Mouse (Mus musculus) spleen, postnatal 36 days (tissue): Measurements from ENCODE around the gene Enox2.
"Not testable (repeated sequence)": the region's sequence is repeated elsewhere in the genome, so short reads cannot be mapped to it uniquely, and the experiment has no call there.

Experiments used
- DNase-seq, 2 experiments: peaks; one replicate each; pipeline ENCODE4 v3.0.0; 2022; ENCODE audit warnings: low spot score in 2 of 2, mixed read lengths in 1 of 2

The Enox2 gene

DNA sequence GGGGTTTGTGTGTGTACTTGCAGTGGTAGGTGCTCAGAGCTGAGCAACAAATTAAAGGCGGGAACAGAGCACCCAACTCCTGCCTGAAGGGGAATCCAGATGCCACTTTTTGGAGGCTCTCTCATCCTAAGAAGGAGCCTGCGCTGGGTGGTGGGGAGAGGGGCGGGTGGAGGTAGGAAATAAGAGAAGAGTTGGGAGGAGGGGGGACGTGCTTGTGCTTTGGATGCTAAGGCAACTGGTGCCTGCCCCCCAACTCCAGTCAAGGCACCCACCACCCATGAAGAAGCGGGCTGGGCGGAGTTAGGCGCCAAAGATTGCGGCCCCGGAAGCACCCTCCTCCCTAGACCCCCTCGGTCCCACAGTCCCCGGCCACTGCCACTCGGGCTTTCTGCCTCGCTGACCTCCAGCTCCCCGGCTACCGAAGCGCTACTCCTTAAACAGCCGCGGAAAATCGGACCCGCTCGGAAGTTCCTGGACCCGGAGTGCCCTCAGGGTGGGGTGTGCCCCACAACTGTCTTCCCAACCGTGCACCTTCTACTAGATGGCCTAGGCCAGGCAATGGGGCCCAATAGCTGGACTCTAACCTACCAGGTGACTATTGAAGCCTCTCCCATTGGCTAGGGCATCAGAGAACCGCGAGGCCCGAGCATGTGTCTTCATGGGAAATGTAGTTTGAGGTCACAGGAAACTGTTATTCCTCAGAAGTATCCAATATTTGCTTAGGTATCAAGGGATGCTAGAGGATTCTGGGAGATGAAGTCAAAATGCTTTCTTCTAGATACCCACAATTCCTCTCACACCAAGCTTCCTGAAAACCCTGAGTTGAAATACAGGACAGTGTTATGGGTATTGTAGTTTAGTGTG lies at the start of gene Enox2:
TSS of gene Enox2 (minus strand) at position 560 of the 864 bp plus-strand sequence.
- peak; percentile 77 to 80 for DNase-seq

GRCm38 (mm10) chrX:49309496-49309895 lies 21.4 kb upstream of the Enox2 start:
- no peak for DNase-seq

DNA sequence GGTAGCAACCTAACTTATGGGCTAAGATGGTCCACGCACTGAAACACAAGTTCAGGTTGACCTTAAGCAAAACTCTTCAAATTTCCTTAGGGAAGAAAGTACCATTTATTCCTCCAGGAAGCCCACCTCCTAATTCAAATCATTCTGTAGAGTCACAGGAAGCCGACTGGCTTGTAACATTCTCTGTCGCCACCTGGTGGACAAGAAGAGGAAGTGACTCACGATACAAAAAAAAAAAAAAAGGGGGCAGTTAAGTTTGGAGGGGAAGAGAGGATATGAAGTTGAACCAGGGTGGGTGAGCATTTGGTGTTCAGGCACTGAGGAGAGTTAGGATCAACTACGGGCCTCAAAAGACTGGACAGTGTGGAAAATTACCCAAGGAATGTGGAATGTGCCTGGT lies 18.6 kb upstream of the Enox2 start:
- peak in 1 of 2 experiments; percentile 10 for DNase-seq

DNA sequence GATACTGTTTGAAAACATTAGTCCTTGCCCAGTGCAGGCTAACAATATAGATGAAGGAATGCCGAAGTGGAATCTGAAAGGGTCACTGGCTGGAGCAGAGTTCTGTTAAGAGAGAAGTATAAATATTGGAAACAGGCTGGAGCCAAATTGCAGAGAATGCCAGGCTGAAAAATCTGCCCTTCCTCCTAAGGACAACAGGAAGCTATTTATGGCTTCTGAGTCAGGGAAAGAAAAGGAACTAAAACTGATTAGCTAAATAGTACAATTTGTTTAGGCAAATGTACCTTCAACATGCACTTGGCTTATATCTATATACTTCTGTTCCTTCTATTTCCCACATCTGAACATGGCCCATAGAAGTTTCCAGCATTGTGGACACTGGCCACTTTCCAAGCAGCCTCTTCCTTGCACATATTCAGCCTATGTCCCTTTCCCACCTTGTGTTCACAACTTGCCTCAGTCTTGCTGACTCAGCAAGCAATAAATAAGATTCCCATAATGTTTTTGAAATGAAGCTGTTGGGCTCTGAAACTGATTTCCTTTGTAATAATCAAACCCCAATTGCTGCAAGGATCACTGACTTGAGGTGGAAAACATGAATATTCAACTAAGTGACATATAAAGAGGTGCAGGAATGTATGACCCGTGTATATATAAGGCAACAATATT lies 8.0 kb downstream of the Enox2 start:
- no peak for DNase-seq

DNA sequence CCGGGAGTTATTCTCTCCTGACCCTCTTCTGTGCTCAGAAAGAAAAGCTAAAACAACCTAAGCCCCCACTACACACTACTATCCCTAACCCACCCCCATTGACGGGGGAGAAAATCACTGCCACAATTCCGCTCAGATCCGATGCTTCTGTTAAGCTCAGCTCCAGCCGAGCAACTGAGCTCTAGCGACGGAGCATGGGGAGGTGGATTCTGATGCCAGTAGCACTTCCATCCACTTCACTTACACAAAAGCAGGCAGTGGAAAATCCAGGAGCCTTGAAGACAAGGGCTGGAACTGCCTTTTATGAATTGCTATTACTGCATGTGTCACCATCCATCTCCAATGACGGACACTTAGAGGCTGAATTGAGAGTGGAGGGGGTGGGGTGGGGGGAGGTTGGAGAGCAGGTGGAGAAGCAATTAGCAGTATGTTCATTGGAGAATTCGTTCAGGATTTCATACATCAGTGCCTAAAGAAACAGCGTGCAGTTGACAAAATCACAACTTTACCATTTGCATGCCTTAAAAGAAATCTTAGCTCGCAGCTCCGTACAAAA lies 14.5 kb downstream of the Enox2 start:
- no peak for DNase-seq

GRCm38 (mm10) chrX:49250816-49251215 lies 37.2 kb downstream of the Enox2 start:
- no peak for DNase-seq

- no peak for DNase-seq
Measured at GRCm38 (mm10) chrX:49225792-49226426, 62.1 kb downstream of the Enox2 start.

DNA sequence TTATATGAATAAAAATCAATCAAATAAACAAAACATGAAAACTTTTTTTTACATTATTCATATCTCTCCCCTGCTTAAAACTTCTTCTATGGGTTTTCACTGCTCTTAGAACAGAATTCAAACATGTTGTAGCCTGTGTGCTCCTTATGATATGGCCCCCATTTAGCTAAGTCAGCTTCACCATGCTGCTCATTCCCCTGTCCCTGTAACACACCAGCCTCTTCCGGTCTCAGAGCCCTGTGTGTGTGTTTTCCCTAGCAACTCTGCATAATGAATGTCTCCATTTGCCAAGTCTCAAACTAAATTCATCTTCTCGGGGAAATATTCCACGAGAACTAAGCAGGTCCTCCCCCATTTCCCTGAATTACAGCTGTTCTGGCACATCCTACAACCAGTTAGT lies 71.6 kb downstream of the Enox2 start:
- DNase-seq = no peak

DNA sequence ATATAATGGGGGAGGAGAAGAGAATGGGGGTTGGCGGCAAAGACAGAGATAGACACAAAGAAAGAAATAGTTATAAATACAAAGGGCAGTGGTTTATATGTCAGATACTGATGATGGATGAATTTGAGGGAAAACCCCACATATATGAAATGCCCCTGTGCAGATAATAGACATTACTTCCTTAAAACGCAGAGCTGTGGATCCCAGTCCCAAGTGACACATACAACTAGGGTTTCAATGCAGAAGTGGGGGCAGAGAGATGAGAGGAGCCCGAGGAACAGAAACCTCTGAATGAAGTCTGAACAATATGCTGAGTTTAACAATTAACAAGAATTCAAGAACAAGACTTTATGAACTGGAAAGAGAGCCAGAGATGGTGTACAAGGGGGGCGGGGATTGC lies 91.7 kb downstream of the Enox2 start:
- peak; percentile 7 to 28 for DNase-seq

GRCm38 (mm10) chrX:49181136-49181535 lies 106.9 kb downstream of the Enox2 start:
- no peak for DNase-seq

DNA sequence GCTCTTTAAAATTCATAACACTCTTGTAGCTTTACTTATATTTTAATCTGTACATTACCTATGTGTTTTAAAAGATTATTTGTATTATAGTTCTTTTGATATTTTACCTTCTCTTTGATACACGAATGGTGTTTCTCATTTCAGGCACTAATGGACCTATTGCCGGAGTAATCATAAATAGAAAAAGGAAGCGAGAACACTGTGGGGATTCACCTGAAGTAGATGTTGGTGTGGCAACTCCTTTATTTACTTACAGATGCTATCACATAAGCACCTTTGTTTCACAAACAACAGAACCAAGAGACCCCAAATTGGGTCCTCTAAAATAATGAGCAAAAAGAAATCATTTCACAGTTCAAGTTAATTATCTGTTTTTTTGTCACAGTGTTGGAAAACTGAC lies 109.4 kb downstream of the Enox2 start:
- peak in 1 of 2 experiments; percentile 5 for DNase-seq

DNA sequence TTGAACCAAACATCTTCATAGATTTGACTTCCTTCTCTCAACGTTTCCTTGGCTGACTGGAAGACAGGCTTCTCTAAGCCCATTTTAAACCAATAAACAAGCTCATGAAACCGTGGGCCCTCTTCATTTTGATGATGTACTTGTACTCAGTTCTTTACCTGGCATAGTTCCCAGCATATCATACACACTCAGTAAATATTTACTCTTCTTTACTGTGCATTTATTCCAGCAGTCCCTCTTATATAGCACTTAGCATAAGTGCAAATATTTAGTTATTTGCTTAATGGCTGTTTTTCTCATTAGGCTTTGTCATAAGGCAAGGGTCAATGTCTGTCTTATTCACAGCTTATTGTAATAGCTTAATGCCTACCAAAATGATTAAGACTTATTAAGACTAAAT lies 133.8 kb downstream of the Enox2 start:
- no peak for DNase-seq

DNA sequence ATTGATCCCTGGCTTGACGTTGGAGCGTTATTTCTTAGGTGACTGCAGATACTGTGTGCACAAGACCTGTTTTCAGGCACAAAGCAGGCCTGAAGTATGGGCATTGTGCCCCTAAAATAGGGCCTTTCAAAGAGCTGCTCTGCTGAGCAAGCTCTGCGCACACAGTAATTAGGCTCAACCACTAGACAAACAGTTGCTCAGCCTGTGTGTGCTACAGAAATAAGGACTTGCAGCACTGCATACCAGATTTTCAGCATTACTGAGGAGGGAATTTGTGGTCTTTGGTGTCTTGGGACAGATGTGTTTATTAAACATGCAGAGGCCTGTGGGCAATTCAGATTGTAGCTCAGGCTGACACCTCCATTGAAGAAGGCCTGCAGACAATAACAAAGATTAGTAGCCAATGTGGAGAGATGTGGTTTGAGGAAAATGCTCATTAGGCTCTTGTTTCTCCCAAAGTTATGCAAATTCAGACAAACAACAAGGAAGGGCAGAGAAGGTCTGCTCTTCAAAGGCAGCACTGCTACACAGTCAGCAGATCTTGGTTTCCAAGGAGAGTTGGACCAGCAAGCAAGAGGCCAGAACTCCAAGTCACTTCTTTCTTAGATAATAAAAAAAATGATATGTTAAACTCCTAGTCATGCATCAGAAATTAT lies 163.2 kb downstream of the Enox2 start:
- no peak for DNase-seq

DNA sequence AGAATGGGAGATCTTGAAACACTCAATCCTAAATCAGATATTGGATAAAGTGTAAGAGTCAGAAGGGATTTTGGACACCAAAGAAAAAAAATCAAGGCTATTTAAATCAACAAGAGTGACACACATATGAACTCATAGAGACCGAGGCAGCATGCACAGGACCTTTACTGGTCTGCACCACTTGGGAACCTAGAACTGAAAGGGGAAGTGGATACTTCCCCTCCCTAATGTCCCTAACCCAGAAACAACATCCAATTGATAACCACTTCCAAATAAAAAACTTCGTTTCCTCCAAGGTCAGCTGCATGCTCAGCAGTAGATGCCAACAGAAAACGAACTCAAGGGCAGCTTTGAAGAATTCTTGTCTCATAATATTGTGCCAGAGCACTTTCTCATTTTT lies 171.6 kb downstream of the Enox2 start:
- DNase-seq = no peak

- no peak for DNase-seq
Measured at GRCm38 (mm10) chrX:49112412-49112811, 175.6 kb downstream of the Enox2 start.

- DNase-seq = not testable (repeated sequence)
Measured at GRCm38 (mm10) chrX:49100542-49100941, 187.5 kb downstream of the Enox2 start.

DNA sequence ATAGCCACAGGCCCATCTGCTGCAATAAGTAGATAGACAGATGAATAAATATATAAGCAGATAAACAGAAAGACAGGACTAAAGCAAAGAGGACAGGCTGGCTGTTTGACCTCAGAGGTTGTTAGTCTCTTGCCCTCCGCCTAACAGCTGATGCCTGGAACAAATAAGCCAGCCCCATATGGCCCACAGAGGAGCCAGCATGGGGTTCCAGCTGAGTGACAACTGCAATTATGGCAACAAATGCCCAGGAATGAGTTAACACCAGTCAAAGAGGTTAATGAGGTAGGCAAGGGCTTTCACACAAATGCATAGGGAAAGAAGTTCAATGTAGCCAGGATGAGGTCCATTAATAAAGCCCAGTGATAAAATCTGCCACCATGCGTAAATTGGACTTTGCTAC lies 191.8 kb downstream of the Enox2 start:
- DNase-seq = no peak

DNA sequence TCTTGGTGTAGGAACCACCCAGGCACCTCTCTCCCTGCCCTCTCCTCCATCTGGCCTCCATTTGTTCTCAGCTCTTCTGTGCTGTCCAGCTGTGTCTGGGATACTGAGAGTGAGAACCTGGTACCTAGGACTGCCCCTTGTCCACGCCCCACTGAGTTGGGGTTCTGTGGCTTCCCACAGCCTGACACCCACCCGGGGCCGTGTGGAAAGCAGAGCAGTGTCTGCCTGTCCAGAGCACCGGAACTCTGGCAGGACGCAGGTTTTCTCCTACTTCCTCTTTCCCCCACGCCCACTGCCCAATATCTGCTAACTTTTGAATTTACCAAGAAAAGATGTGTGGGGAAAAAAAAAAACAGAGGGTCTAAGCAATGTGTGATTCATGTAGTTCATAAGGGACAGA lies 213.0 kb downstream of the Enox2 start:
- DNase-seq = peak in 1 of 2 experiments; percentile 3

GRCm38 (mm10) chrX:49073563-49073962 lies 214.5 kb downstream of the Enox2 start:
- no peak for DNase-seq

DNA sequence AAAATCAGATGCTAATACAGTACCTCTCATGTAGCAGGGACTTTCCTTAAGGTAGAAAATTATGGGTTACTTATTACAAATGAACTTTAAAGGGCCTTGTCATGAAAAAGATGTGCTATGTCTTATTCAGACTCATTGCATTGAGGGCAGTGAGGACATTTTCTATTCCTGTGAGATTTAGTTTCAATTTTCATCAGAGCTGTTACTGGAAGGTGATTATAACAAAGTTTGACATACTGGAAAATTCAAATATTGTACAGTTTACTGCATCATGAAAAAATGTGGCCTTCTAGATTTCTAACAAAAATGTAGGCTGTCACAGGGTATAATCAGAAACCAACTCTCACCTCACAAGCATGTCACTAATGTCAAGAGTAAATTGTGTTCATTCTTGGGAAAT lies 242.9 kb downstream of the Enox2 start:
- DNase-seq = no peak

GRCm38 (mm10) chrX:49009746-49010145 lies 278.3 kb downstream of the Enox2 start:
- no peak for DNase-seq

- DNase-seq = no peak
Measured at GRCm38 (mm10) chrX:49005655-49006054, 282.4 kb downstream of the Enox2 start.
